Mouse (Mus musculus): ENCODE data around the gene Gm49486. TPM values are rescaled to one million over a fixed set of nuclear protein-coding genes. Genes with fewer than 3 reads are reported as not detected.

The Gm49486 gene
- total and polyA plus RNA-seq, 3 experiments, result 0.11 TPM; not detected in 2

GRCm38 (mm10) chr15:79282434-79282833 is 53.2 kb downstream of the Gm49486 start:
- H3K4me3 ChIP-seq (ENCODE audit: low read depth, low read length), result no peak overlapping the region
- H3K4me1 ChIP-seq (ENCODE audit: insufficient read depth, low read depth, low read length), result peaks cover 24% of the 10 kb centered on the region
- TF ChIP-seq CTCF (IDR thresholded peaks at IDR 0.05; ENCODE audit: low read depth, low read length) (no peak), TAL1 (conservative IDR thresholded peaks at IDR 0.05; ENCODE audit: low read depth, low read length) (no peak), POLR2AphosphoS5 (IDR thresholded peaks at IDR 0.05; ENCODE audit: insufficient replicate concordance, low read depth, low read length) (no peak), GATA1 (IDR thresholded peaks at IDR 0.05; ENCODE audit: borderline replicate concordance, low read length) (no peak), GATA2 (IDR thresholded peaks at IDR 0.05; ENCODE audit: borderline replicate concordance, low read depth, low read length) (no peak)
- no peak for DNase-seq (ENCODE audit: low spot score)
- no peak for ATAC-seq (ENCODE audit: extremely low read depth, insufficient number of reproducible peaks, low FRiP score, poor library complexity, severe bottlenecking)
- 0 out of 2 replicates have a peak, but pooled peaks cover 2% of the 10 kb centered on the region for H3K9me3 ChIP-seq (replicated peaks)
- peaks cover 4% of the 10 kb centered on the region; the same call in 1 of the 2 replicates for H3K27me3 ChIP-seq (ENCODE audit: insufficient read depth, low read length)
- peaks cover 22% of the 10 kb centered on the region for H3K36me3 ChIP-seq (replicated peaks)

DNA sequence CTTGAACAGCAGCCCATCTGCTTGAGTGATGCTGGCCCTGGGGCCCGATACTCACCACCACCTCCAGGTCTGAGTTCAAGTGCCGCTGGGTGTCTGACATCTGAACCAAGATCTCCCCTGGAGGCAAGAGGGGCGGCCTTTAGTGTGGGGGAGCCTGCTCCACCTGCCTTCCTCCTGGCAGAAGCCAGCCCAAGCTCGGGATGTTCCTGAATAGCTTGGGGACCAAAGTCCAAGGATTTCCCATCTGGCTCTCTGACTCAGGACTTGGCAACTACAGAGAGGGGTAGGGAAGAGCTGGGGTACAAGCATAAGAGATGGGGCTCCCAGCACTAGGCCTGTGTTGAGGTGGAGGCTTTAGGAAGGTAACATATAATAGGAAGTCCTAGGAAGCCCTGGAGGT is 54.2 kb downstream of the Gm49486 start:
- Histone ChIP-seq H3K4me3 (ENCODE audit: low read depth, low read length) (no peak overlapping the region), H3K36me3 (replicated peaks) (peaks cover 31% of the 10 kb centered on the region), H3K9me3 (replicated peaks) (0 out of 2 replicates have a peak, but pooled peaks cover 2% of the 10 kb centered on the region), H3K4me1 (ENCODE audit: insufficient read depth, low read depth, low read length) (peaks cover 24% of the 10 kb centered on the region), H3K27me3 (ENCODE audit: insufficient read depth, low read length) (peaks cover 4% of the 10 kb centered on the region; the same call in 1 of the 2 replicates)
- ATAC-seq (ENCODE audit: extremely low read depth, insufficient number of reproducible peaks, low FRiP score, poor library complexity, severe bottlenecking) (no peak), DNase-seq (ENCODE audit: low spot score) (no peak)
- TF ChIP-seq GATA2 (IDR thresholded peaks at IDR 0.05; ENCODE audit: borderline replicate concordance, low read depth, low read length) (no peak), CTCF (IDR thresholded peaks at IDR 0.05; ENCODE audit: low read depth, low read length) (no peak), POLR2AphosphoS5 (IDR thresholded peaks at IDR 0.05; ENCODE audit: insufficient replicate concordance, low read depth, low read length) (no peak), GATA1 (IDR thresholded peaks at IDR 0.05; ENCODE audit: borderline replicate concordance, low read length) (no peak), TAL1 (conservative IDR thresholded peaks at IDR 0.05; ENCODE audit: low read depth, low read length) (no peak)

DNA sequence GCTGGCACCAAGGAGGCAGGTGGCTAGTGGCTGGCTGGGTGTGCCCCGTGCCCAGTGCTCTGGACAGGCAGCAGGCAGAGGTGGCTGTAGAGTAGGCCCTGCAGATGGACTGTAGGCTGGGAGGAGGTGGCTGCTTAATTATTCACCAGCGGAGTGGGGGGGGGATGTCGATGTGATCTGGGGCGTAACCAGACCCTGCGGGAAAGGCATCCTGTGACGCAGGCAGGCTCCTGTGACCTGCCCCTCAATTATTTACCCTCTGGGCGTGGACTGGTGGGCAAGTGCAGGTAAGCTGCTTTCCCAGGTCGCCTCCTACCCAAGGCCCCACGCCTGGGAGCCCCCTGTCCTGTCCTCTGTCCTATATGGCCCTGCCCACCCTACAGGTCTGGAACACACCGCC is 56.2 kb downstream of the Gm49486 start, which contains the start of gene Baiap2l2:
TSS of gene Baiap2l2 (minus strand) at position 139 of the 400 bp plus-strand sequence.
- H3K9me3 ChIP-seq (replicated peaks), result no peaks in the 10 kb centered on the region
- DNase-seq (ENCODE audit: low spot score), result no peak
- no peak for TF ChIP-seq TAL1 (conservative IDR thresholded peaks at IDR 0.05; ENCODE audit: low read depth, low read length)
- no peak for TF ChIP-seq CTCF (IDR thresholded peaks at IDR 0.05; ENCODE audit: low read depth, low read length)
- no peak for TF ChIP-seq GATA2 (IDR thresholded peaks at IDR 0.05; ENCODE audit: borderline replicate concordance, low read depth, low read length)
- no peak for TF ChIP-seq GATA1 (IDR thresholded peaks at IDR 0.05; ENCODE audit: borderline replicate concordance, low read length)
- TF ChIP-seq POLR2AphosphoS5 (IDR thresholded peaks at IDR 0.05; ENCODE audit: insufficient replicate concordance, low read depth, low read length), result no peak
- H3K4me3 ChIP-seq (ENCODE audit: low read depth, low read length), result no peak within 1 kb of the TSS
- peaks cover 50% of the 10 kb centered on the region for H3K36me3 ChIP-seq (replicated peaks)
- peaks cover 4% of the 10 kb centered on the region; the same call in 1 of the 2 replicates for H3K27me3 ChIP-seq (ENCODE audit: insufficient read depth, low read length)
- ATAC-seq (ENCODE audit: extremely low read depth, insufficient number of reproducible peaks, low FRiP score, poor library complexity, severe bottlenecking), result no peak
- H3K4me1 ChIP-seq (ENCODE audit: insufficient read depth, low read depth, low read length), result peaks cover 21% of the 10 kb centered on the region

DNA sequence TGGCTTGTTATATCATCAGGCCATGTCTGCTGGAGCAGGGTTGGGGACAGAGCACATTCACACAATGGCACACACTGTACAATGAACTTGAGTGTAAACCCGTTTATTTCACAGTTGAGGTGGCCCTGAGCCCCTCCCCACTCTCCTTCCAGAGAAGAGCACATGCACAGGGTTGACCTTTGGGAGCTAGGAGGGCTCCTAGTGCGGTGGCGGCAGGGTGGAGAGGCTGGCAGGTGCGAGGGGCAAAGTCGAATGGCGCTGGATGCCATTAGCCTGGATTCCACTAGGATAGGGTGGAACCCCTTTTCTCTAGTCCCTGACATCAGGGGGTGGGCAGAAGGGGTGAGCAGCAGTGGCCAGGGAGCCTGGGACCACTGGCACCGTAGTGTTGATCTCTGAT is 57.0 kb downstream of the Gm49486 start:
- no peak for TF ChIP-seq GATA1 (IDR thresholded peaks at IDR 0.05; ENCODE audit: borderline replicate concordance, low read length)
- no peak for TF ChIP-seq TAL1 (conservative IDR thresholded peaks at IDR 0.05; ENCODE audit: low read depth, low read length)
- no peak for TF ChIP-seq CTCF (IDR thresholded peaks at IDR 0.05; ENCODE audit: low read depth, low read length)
- no peak for TF ChIP-seq POLR2AphosphoS5 (IDR thresholded peaks at IDR 0.05; ENCODE audit: insufficient replicate concordance, low read depth, low read length)
- TF ChIP-seq GATA2 (IDR thresholded peaks at IDR 0.05; ENCODE audit: borderline replicate concordance, low read depth, low read length), result no peak
- ATAC-seq (ENCODE audit: extremely low read depth, insufficient number of reproducible peaks, low FRiP score, poor library complexity, severe bottlenecking), result no peak
- no peak for DNase-seq (ENCODE audit: low spot score)
- H3K27me3 ChIP-seq (ENCODE audit: insufficient read depth, low read length), result peaks cover 4% of the 10 kb centered on the region; the same call in 1 of the 2 replicates
- peaks cover 55% of the 10 kb centered on the region for H3K36me3 ChIP-seq (replicated peaks)
- H3K4me3 ChIP-seq (ENCODE audit: low read depth, low read length), result no peak overlapping the region
- H3K9me3 ChIP-seq (replicated peaks), result no peaks in the 10 kb centered on the region
- peaks cover 14% of the 10 kb centered on the region for H3K4me1 ChIP-seq (ENCODE audit: insufficient read depth, low read depth, low read length)

GRCm38 (mm10) chr15:79287091-79287490 is 57.9 kb downstream of the Gm49486 start:
- no peaks in the 10 kb centered on the region for H3K9me3 ChIP-seq (replicated peaks)
- TF ChIP-seq CTCF (IDR thresholded peaks at IDR 0.05; ENCODE audit: low read depth, low read length) (no peak), POLR2AphosphoS5 (IDR thresholded peaks at IDR 0.05; ENCODE audit: insufficient replicate concordance, low read depth, low read length) (no peak), GATA2 (IDR thresholded peaks at IDR 0.05; ENCODE audit: borderline replicate concordance, low read depth, low read length) (no peak), GATA1 (IDR thresholded peaks at IDR 0.05; ENCODE audit: borderline replicate concordance, low read length) (no peak), TAL1 (conservative IDR thresholded peaks at IDR 0.05; ENCODE audit: low read depth, low read length) (no peak)
- H3K27me3 ChIP-seq (ENCODE audit: insufficient read depth, low read length), result peaks cover 4% of the 10 kb centered on the region; the same call in 1 of the 2 replicates
- DNase-seq (ENCODE audit: low spot score) (no peak), ATAC-seq (ENCODE audit: extremely low read depth, insufficient number of reproducible peaks, low FRiP score, poor library complexity, severe bottlenecking) (no peak)
- peaks cover 5% of the 10 kb centered on the region for H3K4me1 ChIP-seq (ENCODE audit: insufficient read depth, low read depth, low read length)
- no peak overlapping the region for H3K4me3 ChIP-seq (ENCODE audit: low read depth, low read length)
- H3K36me3 ChIP-seq (replicated peaks), result peaks cover 65% of the 10 kb centered on the region

DNA sequence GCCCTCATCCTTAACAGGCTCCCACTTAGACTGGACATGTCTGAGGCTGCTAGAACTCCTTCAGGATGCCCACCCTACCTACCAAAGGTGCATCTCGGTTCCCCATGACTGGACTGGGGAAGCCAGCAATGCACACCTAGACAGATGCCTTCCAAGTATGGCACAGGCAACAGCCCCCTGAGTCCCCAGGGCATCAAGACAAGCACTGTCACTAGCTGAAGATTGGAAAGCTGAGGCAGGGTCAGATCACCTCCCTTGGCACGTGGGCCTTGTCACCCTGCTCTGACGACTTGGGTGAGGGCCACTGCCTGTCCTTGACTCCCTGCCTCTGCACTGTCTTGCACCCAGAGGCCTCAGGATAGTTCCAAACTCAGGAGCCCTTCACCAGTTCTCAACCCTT is 59.2 kb downstream of the Gm49486 start:
- peaks cover 4% of the 10 kb centered on the region; the same call in 1 of the 2 replicates for H3K27me3 ChIP-seq (ENCODE audit: insufficient read depth, low read length)
- no peaks in the 10 kb centered on the region for H3K4me1 ChIP-seq (ENCODE audit: insufficient read depth, low read depth, low read length)
- H3K9me3 ChIP-seq (replicated peaks), result no peaks in the 10 kb centered on the region
- peaks cover 77% of the 10 kb centered on the region for H3K36me3 ChIP-seq (replicated peaks)
- ATAC-seq (ENCODE audit: extremely low read depth, insufficient number of reproducible peaks, low FRiP score, poor library complexity, severe bottlenecking) (no peak), DNase-seq (ENCODE audit: low spot score) (no peak)
- TF ChIP-seq GATA2 (IDR thresholded peaks at IDR 0.05; ENCODE audit: borderline replicate concordance, low read depth, low read length) (no peak), GATA1 (IDR thresholded peaks at IDR 0.05; ENCODE audit: borderline replicate concordance, low read length) (no peak), CTCF (IDR thresholded peaks at IDR 0.05; ENCODE audit: low read depth, low read length) (no peak), POLR2AphosphoS5 (IDR thresholded peaks at IDR 0.05; ENCODE audit: insufficient replicate concordance, low read depth, low read length) (no peak), TAL1 (conservative IDR thresholded peaks at IDR 0.05; ENCODE audit: low read depth, low read length) (no peak)
- no peak overlapping the region for H3K4me3 ChIP-seq (ENCODE audit: low read depth, low read length)

Measured in G1E (cell line).